8 mouse cellular contexts compared by ENCODE assay signal in genomic region chr5:92128570-92128969, GRCm38 (mm10). TPM values are rescaled to one million over a fixed set of nuclear protein-coding genes. Genes with fewer than 3 reads are reported as not detected.
DNase-seq lines count a peak whose midpoint lies in the region; ATAC-seq and TF ChIP-seq lines count a peak whose summit lies in the region.

No protein-coding gene starts in this region.

- peak overlapping the region; percentile 29 for H3K4me3 ChIP-seq in embryonic facial prominence, embryonic 10.5 days
- no peak overlapping the region for H3K4me3 ChIP-seq in lung, postnatal 0 days (ENCODE audit: low read depth, low read length)

- TF ChIP-seq CTCF in lung, postnatal 0 days (IDR thresholded peaks at IDR 0.05): no peak

- DNase-seq in right cerebral cortex, postnatal 10 days (ENCODE audit: low spot score in 2 of 2): peak; percentile 43 to 50
- DNase-seq in right cerebral cortex, adult 2 months (ENCODE audit: low spot score in 2 of 2): no peak
- DNase-seq in embryonic facial prominence, embryonic 10.5 days (ENCODE audit: low spot score): peak; percentile 56
- peak; percentile 55 for DNase-seq in induced T-regulatory cell, adult 2 months (ENCODE audit: low read depth)
- peak; percentile 67 for DNase-seq in lung, postnatal 0 days (ENCODE audit: low spot score)
- peak; percentile 68 to 73 for DNase-seq in spleen, postnatal 14 days (ENCODE audit: low spot score in 2 of 2)
- DNase-seq in left cerebral cortex, adult 11 months (ENCODE audit: low spot score): no peak
- DNase-seq in left cerebral cortex, postnatal 36 days (ENCODE audit: low spot score in 2 of 2): no peak

- H3K9ac ChIP-seq in lung, postnatal 0 days (replicated peaks; ENCODE audit: low read depth): no peak overlapping the region

- ATAC-seq in lung, postnatal 0 days: peak; percentile 75

- WGBS in embryonic facial prominence, embryonic 10.5 days: 14% methylated on average over 8 of the region's 8 CpGs
- 23% methylated on average over 8 of the region's 8 CpGs for WGBS in lung, postnatal 0 days

- H3K4me1 ChIP-seq in embryonic facial prominence, embryonic 10.5 days: peaks cover 18% of the 10 kb centered on the region
- H3K4me1 ChIP-seq in lung, postnatal 0 days (ENCODE audit: insufficient read depth, low read depth, low read length): no peaks in the 10 kb centered on the region

- H3K27me3 ChIP-seq in embryonic facial prominence, embryonic 10.5 days (replicated peaks; ENCODE audit: low read depth, poor library complexity, severe bottlenecking): no peaks in the 10 kb centered on the region
- no peaks in the 10 kb centered on the region for H3K27me3 ChIP-seq in lung, postnatal 0 days (replicated peaks; ENCODE audit: insufficient read depth, low read length)

- peaks cover 38% of the 10 kb centered on the region for H3K36me3 ChIP-seq in embryonic facial prominence, embryonic 10.5 days (replicated peaks)
- no peaks in the 10 kb centered on the region for H3K36me3 ChIP-seq in lung, postnatal 0 days (ENCODE audit: insufficient read depth, low read length)

- 0 out of 2 replicates have a peak overlapping the region, but pooled peaks have one; percentile 57 for H3K27ac ChIP-seq in embryonic facial prominence, embryonic 10.5 days (replicated peaks)
- no peak overlapping the region for H3K27ac ChIP-seq in lung, postnatal 0 days (ENCODE audit: low read length)

- 0 out of 2 replicates have a peak, but pooled peaks cover 2% of the 10 kb centered on the region for H3K9me3 ChIP-seq in embryonic facial prominence, embryonic 10.5 days
- H3K9me3 ChIP-seq in lung, postnatal 0 days (ENCODE audit: low read length): no peaks in the 10 kb centered on the region

- TF ChIP-seq EP300 in lung, postnatal 0 days (IDR thresholded peaks at IDR 0.05): no peak

- H3K4me2 ChIP-seq in lung, postnatal 0 days (replicated peaks; ENCODE audit: low read depth, low read length): no peak overlapping the region

- intact Hi-C loops in left cerebral cortex, postnatal 36 days (cut with DNase I): no loop called here

RNA-seq across cellular contexts. Expression of gene Uso1, which starts 9.2 kb away (rescaled TPM):
- 36.8 and 38.0 TPM in 2 replicates for polyA plus RNA-seq in embryonic facial prominence, embryonic 10.5 days (2016; fragmentation: Nextera tagmentation; extraction: Ambion mirVana)
- 28.8 and 31.7 TPM in 2 replicates for polyA plus RNA-seq in lung, postnatal 0 days (2015; fragmentation: Nextera tagmentation; extraction: Ambion mirVana)
- 10 to 100 TPM; 74.1 to 82.3 TPM for total RNA-seq in left cerebral cortex, postnatal 36 days (2021)

RNA-seq across cellular contexts. Expression of gene G3bp2, which starts 45.1 kb away (rescaled TPM):
- polyA plus RNA-seq in embryonic facial prominence, embryonic 10.5 days (2016; fragmentation: Nextera tagmentation; extraction: Ambion mirVana): 282 and 292 TPM in 2 replicates
- polyA plus RNA-seq in lung, postnatal 0 days (2015; fragmentation: Nextera tagmentation; extraction: Ambion mirVana): 95.2 and 102 TPM in 2 replicates
- total RNA-seq in left cerebral cortex, postnatal 36 days (2021): 100 to 1,000 TPM; 216 to 220 TPM

Comparison
In these comparisons a context has a peak if more than half of its experiments do, and no peak if none do; other contexts are left out.
1. DNase-seq: peak in right cerebral cortex, postnatal 10 days (2 of 2), embryonic facial prominence, embryonic 10.5 days (single experiment), induced T-regulatory cell, adult 2 months (single experiment), lung, postnatal 0 days (single experiment) and spleen, postnatal 14 days (2 of 2); none in right cerebral cortex, adult 2 months (0 of 2), left cerebral cortex, adult 11 months (single experiment) and left cerebral cortex, postnatal 36 days (0 of 2).